Mouse (Mus musculus): ENCODE results near the gene Fam81a. TPM values are rescaled to one million over a fixed set of nuclear protein-coding genes. Genes with fewer than 3 reads are reported as not detected.
A peak's percentile ranks its signal among the peaks of the same experiment; 100 is the strongest.

Fam81a gene
- polyA plus RNA-seq, 1 experiment from 2014 or later: 0.98 TPM

DNA sequence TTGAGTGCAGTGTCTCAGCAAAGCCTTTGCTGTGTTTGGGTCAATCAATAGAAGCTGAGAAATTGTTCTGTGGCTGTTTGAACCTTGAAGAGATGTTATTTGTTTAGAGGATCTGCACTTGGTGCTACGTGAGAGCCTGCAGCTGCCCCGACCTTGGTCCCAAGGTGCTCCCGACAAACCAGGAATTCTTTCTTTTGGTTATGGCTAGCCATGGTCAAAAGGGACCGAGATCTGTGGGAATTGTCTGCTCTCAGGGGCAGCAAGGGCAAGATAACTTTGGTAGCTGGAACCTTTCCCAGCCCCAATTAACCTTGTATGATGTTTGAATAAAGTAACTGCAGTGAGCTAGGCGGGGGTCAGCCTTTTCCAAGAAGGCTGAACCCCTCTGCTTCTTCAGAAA lies 34.2 kb downstream of the Fam81a start:
- no peak overlapping the region for H3K4me3 ChIP-seq
- H3K27ac ChIP-seq: no peak overlapping the region
- no peaks in the 10 kb centered on the region; the same call in 1 of the 2 replicates for H3K4me1 ChIP-seq
- H3K27me3 ChIP-seq (replicated peaks): peaks cover 44% of the 10 kb centered on the region
- no peak overlapping the region for H3K4me2 ChIP-seq
- ATAC-seq: no peak
- no peaks in the 10 kb centered on the region for H3K36me3 ChIP-seq
- no peak overlapping the region for H3K9ac ChIP-seq
- H3K9me3 ChIP-seq (replicated peaks): no peaks in the 10 kb centered on the region
- WGBS (ENCODE audit: insufficient replicate concordance): 63% methylated on average over 5 of the region's 5 CpGs

DNA sequence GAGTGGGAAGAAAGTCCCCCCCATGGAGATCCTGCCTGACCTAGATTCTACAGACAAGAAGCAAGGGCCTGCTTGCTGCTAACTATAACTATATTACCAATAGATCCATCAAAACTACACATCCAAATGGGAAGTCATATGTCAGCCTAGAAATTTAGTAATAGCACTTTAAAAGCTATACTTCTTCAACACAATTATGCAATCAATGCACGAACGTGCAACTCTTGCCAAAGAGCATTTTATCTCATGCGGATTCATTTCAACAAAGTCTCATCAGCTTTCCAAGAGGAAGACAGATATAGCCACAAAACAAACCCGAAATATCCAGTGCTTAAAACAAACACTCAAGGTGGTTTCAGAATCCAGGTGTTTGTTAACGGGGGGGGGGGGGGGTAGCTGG lies 36.8 kb downstream of the Fam81a start:
- WGBS (ENCODE audit: insufficient replicate concordance): 53% methylated on average over 5 of the region's 5 CpGs
- H3K9me3 ChIP-seq (replicated peaks): no peaks in the 10 kb centered on the region
- H3K27me3 ChIP-seq (replicated peaks): peaks cover 27% of the 10 kb centered on the region
- no peaks in the 10 kb centered on the region for H3K36me3 ChIP-seq
- no peak overlapping the region for H3K4me3 ChIP-seq
- H3K4me1 ChIP-seq: no peaks in the 10 kb centered on the region
- H3K9ac ChIP-seq: no peak overlapping the region
- no peak for ATAC-seq
- H3K27ac ChIP-seq: no peak overlapping the region
- no peak overlapping the region for H3K4me2 ChIP-seq

DNA sequence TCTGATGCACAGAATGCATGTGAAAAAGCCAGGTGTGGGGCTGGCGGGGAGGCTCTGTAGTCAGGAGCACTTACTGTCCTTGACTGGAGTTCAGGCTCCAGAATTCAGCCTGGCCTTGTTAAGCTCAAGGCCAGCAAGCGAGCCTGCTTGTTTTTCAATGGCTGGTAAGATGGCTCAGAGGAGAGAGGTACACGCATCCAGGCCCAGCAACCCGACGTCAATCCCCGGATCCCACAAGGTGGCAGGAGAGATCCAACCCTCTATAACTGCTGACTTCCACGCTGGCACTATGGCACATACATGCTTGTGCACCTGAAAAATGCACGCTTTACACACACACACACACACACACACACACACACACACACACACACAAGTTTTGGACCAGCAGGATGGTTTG lies 39.3 kb downstream of the Fam81a start:
- no peak overlapping the region for H3K27ac ChIP-seq
- no peaks in the 10 kb centered on the region for H3K4me1 ChIP-seq
- peaks cover 21% of the 10 kb centered on the region for H3K27me3 ChIP-seq (replicated peaks)
- H3K36me3 ChIP-seq: no peaks in the 10 kb centered on the region
- no peak overlapping the region for H3K4me2 ChIP-seq
- H3K9me3 ChIP-seq (replicated peaks): no peaks in the 10 kb centered on the region
- WGBS (ENCODE audit: insufficient replicate concordance): 52% methylated on average over 8 of the region's 8 CpGs
- no peak overlapping the region for H3K9ac ChIP-seq
- no peak overlapping the region for H3K4me3 ChIP-seq
- no peak for ATAC-seq

DNA sequence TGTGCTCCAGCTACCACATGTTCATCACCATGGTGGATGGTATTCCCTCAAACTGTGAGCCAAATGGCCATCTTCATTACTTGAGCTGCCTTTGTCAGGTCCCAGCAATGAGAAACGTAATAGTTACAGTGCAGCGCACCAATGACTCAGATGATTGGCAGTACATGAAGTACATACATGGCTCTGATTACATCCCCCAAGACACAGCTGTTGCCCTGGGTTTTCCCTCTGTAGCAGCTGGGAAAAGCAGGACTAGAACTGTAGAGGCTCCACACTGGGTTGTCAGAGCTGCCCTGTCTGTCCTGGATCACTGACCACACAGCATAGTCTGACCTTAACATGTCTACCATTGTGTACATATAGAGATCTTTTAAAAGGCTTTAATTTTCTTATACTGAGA lies 44.8 kb downstream of the Fam81a start:
- H3K9me3 ChIP-seq (replicated peaks): no peaks in the 10 kb centered on the region
- no peaks in the 10 kb centered on the region for H3K36me3 ChIP-seq
- no peak overlapping the region for H3K4me2 ChIP-seq
- H3K9ac ChIP-seq: no peak overlapping the region
- no peaks in the 10 kb centered on the region for H3K27me3 ChIP-seq (replicated peaks)
- H3K27ac ChIP-seq: no peak overlapping the region
- H3K4me3 ChIP-seq: no peak overlapping the region
- WGBS (ENCODE audit: insufficient replicate concordance): 87% methylated on average over 2 of the region's 2 CpGs
- H3K4me1 ChIP-seq: no peaks in the 10 kb centered on the region
- no peak for ATAC-seq

DNA sequence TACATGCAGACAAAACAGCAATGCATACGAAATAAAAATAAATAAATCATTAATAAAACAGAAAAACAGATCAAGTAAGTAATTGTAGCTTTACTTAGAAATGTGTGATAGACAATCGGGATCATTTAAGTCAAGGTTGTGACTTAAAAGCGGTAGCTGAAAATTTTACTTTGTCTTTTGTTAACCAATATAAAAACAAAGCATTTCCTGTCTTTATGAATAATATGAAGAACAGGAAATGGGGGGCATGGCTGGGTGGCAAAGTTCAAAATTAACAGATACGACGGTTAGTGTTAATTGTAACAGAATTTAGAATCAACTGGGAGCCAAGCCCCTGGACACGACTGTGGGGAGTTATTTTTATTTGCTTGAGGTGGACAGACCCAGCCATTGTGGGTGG lies 47.3 kb downstream of the Fam81a start:
- Histone ChIP-seq H3K4me1 (no peaks in the 10 kb centered on the region), H3K9me3 (replicated peaks) (no peaks in the 10 kb centered on the region), H3K36me3 (no peaks in the 10 kb centered on the region), H3K4me2 (no peak overlapping the region), H3K27me3 (replicated peaks) (no peaks in the 10 kb centered on the region), H3K4me3 (no peak overlapping the region), H3K27ac (no peak overlapping the region), H3K9ac (no peak overlapping the region)
- WGBS (ENCODE audit: insufficient replicate concordance): 69% methylated on average over 6 of the region's 6 CpGs
- no peak for ATAC-seq

DNA sequence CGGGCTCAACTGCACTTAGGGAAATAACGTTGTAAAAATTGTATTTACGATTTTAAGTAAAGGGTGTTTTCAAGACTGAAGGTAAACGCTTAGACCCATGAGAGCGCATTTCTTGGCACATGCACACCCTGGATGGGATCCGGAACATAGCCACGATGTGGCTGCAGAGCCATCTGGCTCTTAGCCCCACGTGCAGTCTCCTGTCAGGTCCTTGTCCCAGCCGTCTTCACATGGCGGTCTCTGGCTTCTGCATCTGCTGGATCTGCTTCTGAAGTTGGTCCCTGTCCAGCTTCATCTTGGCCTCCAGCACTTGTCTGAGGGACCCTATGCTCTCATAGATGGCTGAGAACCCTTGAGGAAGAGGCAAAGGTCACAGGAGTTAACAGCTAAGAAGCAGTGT lies 51.8 kb downstream of the Fam81a start:
- no peak overlapping the region for H3K27ac ChIP-seq
- no peaks in the 10 kb centered on the region for H3K4me1 ChIP-seq
- no peak overlapping the region for H3K9ac ChIP-seq
- WGBS (ENCODE audit: insufficient replicate concordance): 75% methylated on average over 10 of the region's 10 CpGs
- H3K9me3 ChIP-seq (replicated peaks): no peaks in the 10 kb centered on the region
- H3K4me3 ChIP-seq: no peak overlapping the region
- no peaks in the 10 kb centered on the region for H3K36me3 ChIP-seq
- ATAC-seq: no peak
- peaks cover 8% of the 10 kb centered on the region; the same call in 1 of the 2 replicates for H3K27me3 ChIP-seq (replicated peaks)
- H3K4me2 ChIP-seq: no peak overlapping the region

DNA sequence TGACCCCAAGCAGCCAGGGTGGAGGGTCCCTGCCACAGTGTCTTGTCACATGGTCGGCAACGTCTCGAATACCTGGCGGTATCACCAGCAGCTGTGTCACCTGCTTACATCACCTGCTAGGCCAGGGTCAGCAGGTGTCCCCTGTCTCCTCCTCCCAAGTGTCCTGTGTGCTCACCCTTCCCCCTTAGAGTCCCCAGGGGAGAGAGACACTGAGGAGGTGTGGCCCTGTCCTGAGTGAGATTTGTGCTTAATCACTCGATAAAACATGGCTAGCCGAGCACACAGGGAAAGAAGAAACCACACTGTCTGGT lies 53.6 kb downstream of the Fam81a start:
- WGBS (ENCODE audit: insufficient replicate concordance): 42% methylated on average over 6 of the region's 6 CpGs
- no peak for ATAC-seq

DNA sequence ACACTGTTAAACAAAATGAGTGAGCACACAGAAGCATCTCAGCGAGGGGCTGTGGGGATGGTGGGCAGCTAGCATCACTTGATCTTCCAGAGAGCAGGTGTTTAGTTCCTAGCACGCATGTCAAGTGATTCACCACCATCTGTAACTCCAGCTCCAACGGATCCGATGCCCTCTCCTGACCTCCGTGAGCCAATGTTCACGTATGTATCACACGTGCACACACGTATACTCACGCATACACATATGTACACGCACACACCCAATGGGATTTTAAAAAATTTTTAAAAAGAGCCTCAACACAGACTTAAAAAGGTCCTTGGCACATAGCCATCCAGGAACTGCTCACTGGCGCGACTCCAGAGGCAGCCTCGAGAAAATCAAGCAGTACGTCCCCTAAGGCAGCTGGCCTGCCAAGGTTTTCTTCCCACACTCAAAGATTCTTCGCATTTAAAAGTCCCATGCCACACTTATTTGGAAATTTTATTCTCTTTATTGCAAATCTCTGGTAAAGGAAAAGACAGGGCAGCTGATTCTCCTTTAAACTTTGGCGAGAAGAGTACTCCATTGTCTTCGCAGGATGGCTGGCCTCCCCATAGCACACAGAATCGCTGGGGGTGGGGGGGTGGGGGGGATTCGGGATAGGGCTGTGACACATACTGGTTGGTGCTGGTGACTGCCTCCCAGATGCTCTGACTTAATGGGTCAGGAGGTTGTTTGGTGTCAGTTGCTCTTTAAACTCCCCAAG lies 54.1 kb downstream of the Fam81a start:
- ATAC-seq: no peak
- H3K36me3 ChIP-seq: no peaks in the 10 kb centered on the region

More for the DNA sequence above, 53.6 kb downstream of the Fam81a start:
- no peaks in the 10 kb centered on the region for H3K36me3 ChIP-seq
- no peak overlapping the region for H3K9ac ChIP-seq
- no peaks in the 10 kb centered on the region for H3K4me1 ChIP-seq
- H3K9me3 ChIP-seq (replicated peaks): no peaks in the 10 kb centered on the region
- H3K27ac ChIP-seq: no peak overlapping the region
- H3K27me3 ChIP-seq (replicated peaks): peaks cover 8% of the 10 kb centered on the region; the same call in 1 of the 2 replicates
- H3K4me2 ChIP-seq: no peak overlapping the region
- H3K4me3 ChIP-seq: no peak overlapping the region

DNA sequence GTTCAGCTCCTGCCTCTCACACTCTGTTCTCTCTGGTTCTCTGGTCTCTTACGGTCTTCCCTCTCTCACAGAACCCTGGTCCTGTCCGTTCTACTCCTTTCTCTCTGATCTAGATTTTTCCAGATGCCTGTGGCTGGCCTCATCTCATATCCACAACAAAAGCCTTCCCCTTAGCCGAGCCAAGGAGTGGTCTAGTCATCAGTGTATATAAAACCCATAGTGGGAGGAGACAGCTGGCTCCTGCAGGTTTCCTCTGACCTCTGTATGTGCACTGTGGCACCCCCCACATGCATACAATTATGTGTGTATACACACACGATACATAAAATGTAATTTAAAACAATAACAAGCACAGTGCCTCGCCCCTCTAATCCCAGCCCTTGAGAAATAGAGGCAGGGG lies 55.0 kb downstream of the Fam81a start:
- Histone ChIP-seq H3K9ac (no peak overlapping the region), H3K36me3 (no peaks in the 10 kb centered on the region), H3K9me3 (replicated peaks) (no peaks in the 10 kb centered on the region), H3K4me2 (no peak overlapping the region), H3K27ac (no peak overlapping the region), H3K27me3 (replicated peaks) (peaks cover 8% of the 10 kb centered on the region; the same call in 1 of the 2 replicates), H3K4me3 (no peak overlapping the region), H3K4me1 (no peaks in the 10 kb centered on the region)
- ATAC-seq: no peak
- 55% methylated on average over 5 of the region's 5 CpGs for WGBS (ENCODE audit: insufficient replicate concordance)

More for the DNA sequence above, 54.1 kb downstream of the Fam81a start:
- no peak overlapping the region for H3K27ac ChIP-seq
- H3K4me3 ChIP-seq: no peak overlapping the region
- 69% methylated on average over 19 of the region's 19 CpGs for WGBS (ENCODE audit: insufficient replicate concordance)
- H3K9me3 ChIP-seq (replicated peaks): no peaks in the 10 kb centered on the region
- no peaks in the 10 kb centered on the region for H3K4me1 ChIP-seq
- H3K27me3 ChIP-seq (replicated peaks): peaks cover 8% of the 10 kb centered on the region; the same call in 1 of the 2 replicates
- H3K9ac ChIP-seq: no peak overlapping the region
- H3K4me2 ChIP-seq: no peak overlapping the region

DNA sequence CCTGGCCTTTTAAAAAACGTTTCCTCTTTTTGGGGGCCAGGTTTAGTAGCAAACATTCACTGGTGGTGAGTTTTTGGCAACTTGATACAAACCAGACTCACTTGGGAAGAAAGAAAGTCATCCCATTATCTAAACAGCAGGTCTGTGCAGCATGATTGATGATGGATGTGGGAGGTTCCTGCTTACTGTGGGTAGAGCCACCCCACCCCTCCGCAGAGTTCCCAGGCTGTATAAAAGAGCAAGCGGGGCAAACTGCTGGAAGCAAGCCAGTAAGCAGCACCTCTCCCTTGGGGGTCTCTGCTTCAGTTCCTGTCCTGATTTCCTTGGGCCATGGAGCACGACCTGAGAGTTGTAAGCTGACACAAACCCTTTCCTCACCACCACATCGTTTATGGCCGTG lies 56.3 kb downstream of the Fam81a start:
- H3K27ac ChIP-seq: no peak overlapping the region
- H3K4me1 ChIP-seq: no peaks in the 10 kb centered on the region
- H3K9me3 ChIP-seq (replicated peaks): no peaks in the 10 kb centered on the region
- 48% methylated on average over 6 of the region's 6 CpGs for WGBS (ENCODE audit: insufficient replicate concordance)
- ATAC-seq: no peak
- H3K9ac ChIP-seq: no peak overlapping the region
- peaks cover 8% of the 10 kb centered on the region; the same call in 1 of the 2 replicates for H3K27me3 ChIP-seq (replicated peaks)
- H3K4me2 ChIP-seq: no peak overlapping the region
- no peak overlapping the region for H3K4me3 ChIP-seq
- H3K36me3 ChIP-seq: no peaks in the 10 kb centered on the region

DNA sequence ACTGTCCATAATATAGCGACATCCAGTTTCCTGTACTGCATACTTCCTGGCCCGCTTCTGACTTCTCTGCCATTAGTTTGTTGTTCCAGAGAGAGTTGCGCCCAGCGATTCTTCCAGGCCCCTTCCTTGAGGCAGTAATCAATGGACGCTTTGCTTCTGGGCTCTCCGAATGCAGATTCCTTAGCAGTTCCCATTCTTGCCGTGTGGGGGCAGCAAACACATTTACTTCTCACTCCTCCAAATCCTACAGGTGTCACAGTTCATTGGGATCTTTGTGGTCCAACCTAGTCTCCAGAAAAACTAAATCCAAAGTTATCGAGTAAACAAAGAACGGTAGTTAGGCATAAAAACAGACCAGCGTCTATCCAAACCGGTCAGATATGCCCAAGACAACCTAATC lies 58.3 kb downstream of the Fam81a start:
- no peak overlapping the region for H3K4me2 ChIP-seq
- ATAC-seq: no peak
- H3K4me1 ChIP-seq: no peaks in the 10 kb centered on the region
- no peak overlapping the region for H3K27ac ChIP-seq
- WGBS (ENCODE audit: insufficient replicate concordance): 56% methylated on average over 11 of the region's 11 CpGs
- no peak overlapping the region for H3K9ac ChIP-seq
- no peaks in the 10 kb centered on the region for H3K36me3 ChIP-seq
- peaks cover 8% of the 10 kb centered on the region; the same call in 1 of the 2 replicates for H3K27me3 ChIP-seq (replicated peaks)
- H3K4me3 ChIP-seq: no peak overlapping the region
- H3K9me3 ChIP-seq (replicated peaks): no peaks in the 10 kb centered on the region

DNA sequence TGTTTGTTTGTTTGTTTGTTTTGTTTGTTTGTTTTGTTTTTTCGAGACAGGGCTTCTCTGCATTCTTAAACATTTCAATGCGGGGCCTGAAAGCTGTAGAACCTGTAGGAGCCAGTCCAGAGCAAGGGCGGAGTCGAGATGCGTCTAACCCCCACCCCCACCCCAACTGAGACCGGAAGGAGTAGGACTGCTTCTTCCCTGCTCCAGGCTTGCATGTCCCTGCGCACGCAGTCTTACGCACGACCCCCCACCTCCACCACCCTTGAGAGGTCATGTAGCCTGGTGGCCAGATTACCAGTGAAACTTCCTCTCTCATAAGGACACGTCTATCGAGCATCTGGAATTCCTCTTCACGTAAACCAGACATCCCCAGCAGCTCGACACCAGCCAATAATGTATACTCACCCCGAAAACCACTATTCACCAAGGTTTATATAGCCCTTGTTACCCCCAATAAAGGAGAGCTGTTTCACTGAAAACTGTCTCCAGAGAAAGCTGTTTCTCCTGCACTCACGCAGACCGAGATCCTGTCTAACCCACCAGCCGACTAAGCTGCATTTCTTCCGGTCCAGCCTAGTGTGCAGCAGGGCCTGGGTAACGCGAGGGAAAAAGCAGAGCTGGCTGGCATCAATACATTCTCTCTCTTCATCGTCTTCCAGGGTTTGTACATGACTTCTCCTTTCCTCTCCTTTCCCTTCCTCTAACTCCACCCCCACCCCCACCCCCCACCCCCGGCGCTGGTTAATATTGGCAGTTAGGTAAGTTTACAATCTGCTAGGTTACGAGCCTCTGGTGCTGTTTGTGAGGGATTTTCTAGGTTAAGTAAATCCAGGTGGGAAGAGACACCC lies 59.8 kb downstream of the Fam81a start:
- Histone ChIP-seq H3K4me2 (peak overlapping the region; percentile 16), H3K27me3 (replicated peaks) (peaks cover 7% of the 10 kb centered on the region; the same call in 1 of the 2 replicates), H3K27ac (no peak overlapping the region), H3K9me3 (replicated peaks) (no peaks in the 10 kb centered on the region), H3K9ac (no peak overlapping the region), H3K36me3 (no peaks in the 10 kb centered on the region), H3K4me1 (0 out of 2 replicates have a peak, but pooled peaks cover 3% of the 10 kb centered on the region), H3K4me3 (no peak overlapping the region)
- no peak for ATAC-seq
- WGBS (ENCODE audit: insufficient replicate concordance): 55% methylated on average over 25 of the region's 25 CpGs
